Mouse (Mus musculus) liver, adult 2 months (tissue): ENCODE results near the gene Nipsnap3b.

Source experiments
- CTCF ChIP-seq: fragments of 200-500 bp; IDR thresholded peaks from 2 replicates; pipeline ENCODE4 v1.5.1; 2011; ENCODE audit warnings: low read depth, low read length, control low read depth
- POLR2A ChIP-seq: fragments of 200-500 bp; IDR thresholded peaks from 2 replicates; pipeline ENCODE4 v1.6.1; 2011; ENCODE audit warnings: low read length, control low read depth; ENCODE audit not compliant: insufficient read depth; ENCODE audit errors: extremely low read depth

- TF ChIP-seq POLR2A (no peak), CTCF (no peak)
Observed at GRCm38 (mm10) chr4:52986266-52986665, 25.4 kb upstream of the Nipsnap3b start.
